Mouse (Mus musculus) B cell, adult 2 months (primary cell): ENCODE measurements at regions not wholly inside any gene's neighbourhood (a gene's known extent, or its start where the extent isn't known, plus 50 kb on each side); places are given as distances from the start of the nearest gene placed in this dataset.

ENCODE experiments used
- DNase-seq, 2 experiments: peaks; one replicate each; pipeline ENCODE4 v3.0.0; 2022

- no peak for DNase-seq
These were observed 256.4 kb downstream of the Prdm2 start for GRCm38 (mm10) chr4:142956376-142956775.

DNA sequence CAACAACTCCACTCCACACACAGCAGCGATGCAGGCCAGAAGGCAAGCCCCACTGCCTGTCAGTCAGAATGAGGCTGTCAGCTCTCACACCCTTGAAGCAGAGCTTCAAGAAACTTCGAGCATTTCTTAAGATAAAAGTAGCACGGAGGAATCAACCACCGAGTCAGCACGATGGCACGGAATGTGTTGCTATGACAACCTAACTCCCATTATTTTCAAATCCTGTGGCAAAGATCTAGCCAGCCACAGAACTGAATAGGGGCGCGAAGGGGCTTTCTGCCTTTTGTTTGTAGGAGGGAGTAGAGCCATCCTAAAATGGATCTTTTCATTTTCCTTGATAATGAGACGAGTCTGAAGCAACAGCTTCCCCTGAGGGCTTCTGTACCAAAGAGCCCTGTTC, 259.1 kb downstream of the Prdm2 start:
- no peak for DNase-seq

DNA sequence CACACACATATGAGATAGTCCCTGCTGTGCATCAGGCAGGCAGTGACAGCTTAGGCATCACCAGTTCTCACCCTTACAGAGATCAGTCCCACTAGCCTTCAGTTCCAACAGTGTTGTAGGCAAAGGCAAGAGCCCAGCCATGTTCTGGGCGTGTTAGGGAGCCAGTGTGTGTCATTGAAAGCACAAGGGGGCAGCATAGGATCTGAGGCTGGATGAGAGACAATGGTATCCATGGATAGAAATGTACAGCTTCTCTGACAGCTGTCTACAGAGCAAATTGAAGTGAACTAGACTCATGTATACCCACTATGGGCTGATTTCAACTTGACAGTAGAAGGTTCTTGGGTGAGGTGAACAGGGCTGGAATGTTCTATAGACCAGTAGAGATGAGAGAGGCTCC, 259.9 kb downstream of the Prdm2 start:
- no peak for DNase-seq

GRCm38 (mm10) chr4:142947673-142948072, 265.1 kb downstream of the Prdm2 start:
- DNase-seq, result no peak

DNA sequence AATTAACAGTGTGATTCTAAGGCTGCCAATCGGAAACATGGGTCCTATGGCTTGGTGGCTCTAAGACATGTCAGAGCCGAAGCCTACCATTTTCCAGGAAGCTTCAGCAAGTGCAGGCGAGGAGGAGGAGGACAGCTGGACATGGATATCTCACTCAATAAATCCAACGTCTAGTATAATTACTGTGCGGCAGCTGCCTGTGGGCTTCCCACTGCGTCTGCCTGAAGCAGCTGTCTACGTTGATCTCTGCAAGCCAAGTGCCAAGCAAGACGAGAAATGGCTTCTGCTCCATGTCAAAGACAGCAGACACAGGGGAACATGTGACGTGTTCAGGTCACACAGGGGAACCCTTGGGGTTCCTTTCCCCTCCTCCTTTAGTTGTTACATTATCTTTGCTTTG, 279.2 kb downstream of the Prdm2 start:
- DNase-seq, result no peak

GRCm38 (mm10) chr4:142929245-142929644, 283.6 kb downstream of the Prdm2 start:
- DNase-seq, result no peak

DNA sequence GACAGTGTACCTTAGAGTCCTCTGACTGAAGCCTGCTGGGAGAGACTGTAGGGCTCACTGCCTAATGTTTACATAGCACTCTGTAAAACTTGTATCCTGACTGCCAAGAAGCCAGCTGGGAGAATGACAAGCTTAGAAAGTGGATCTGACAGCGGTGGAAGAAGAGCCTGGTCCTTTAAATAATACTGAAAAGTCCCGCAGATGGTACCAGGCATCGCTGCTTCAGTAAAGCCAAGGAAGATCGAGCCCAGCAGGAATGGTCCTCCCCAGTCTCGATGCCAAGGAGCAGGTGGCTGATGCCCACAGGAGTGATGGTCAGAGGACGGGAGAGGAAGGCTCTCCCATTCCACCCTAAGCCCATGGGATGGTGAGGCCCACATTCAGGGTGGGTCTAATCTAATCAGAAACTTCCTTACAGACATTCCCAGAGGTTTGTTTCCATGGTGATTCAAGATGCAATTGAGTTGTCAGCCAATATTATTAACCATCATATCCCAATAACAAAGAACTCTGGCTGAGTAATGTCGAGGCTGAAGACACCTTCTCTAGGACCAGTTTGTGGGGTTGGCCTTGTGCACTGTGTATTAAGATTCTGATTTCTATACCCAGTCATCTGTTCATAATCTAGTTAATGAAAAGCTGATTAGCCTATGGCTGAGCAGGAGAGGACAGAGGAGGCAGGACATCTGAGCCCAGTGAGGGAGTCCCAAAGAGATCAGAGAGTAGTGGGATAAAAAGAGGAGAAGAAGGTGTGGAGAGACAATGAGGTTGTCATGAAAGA, 285.3 kb downstream of the Prdm2 start:
- DNase-seq, result no peak

DNA sequence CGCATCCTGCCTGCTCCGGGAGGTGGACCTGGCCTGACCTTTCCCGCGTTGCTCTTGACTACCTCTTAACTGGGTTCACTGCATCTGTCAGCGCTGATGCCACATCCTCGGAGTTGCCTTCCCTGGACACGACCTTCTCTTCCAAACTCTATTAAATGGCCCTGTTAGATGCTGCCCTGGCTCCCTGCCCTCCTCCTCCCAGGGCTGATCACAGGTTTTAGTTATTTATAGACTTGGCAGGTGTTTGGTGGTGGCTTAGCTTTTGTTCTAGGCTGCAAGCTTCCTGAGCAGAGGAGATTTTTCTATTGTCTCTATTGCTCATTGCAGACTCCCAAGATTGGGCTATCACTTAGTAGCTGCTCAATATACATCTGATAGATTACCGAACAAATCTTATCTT, 287.7 kb downstream of the Prdm2 start:
- no peak for DNase-seq

GRCm38 (mm10) chr4:142909355-142909947, 303.3 kb downstream of the Prdm2 start:
- no peak for DNase-seq

GRCm38 (mm10) chr4:142908782-142909181, 304.0 kb downstream of the Prdm2 start:
- DNase-seq, result no peak

- DNase-seq, result no peak
These were observed 309.3 kb downstream of the Prdm2 start for GRCm38 (mm10) chr4:142903356-142904032.

DNA sequence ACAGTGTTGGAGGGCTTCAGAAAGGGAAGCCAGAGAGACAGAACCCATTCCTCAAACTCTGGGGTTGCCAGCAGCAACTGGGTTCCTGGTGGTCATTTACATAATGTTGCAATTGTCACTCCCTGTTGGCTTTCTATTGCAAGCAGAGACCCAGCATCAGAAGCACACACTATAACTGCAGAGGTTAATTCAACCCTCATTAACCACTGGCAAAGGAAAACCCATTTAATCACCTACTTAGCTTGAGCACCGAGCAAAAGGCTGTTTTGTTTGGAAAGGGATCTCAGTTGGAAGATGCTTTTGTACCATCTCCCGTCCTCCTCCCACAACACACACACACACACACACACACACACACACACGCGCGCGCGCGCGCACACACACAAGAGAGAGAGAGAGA, 312.0 kb downstream of the Prdm2 start:
- DNase-seq, result no peak

- DNase-seq, result no peak
These were observed 313.8 kb downstream of the Prdm2 start for GRCm38 (mm10) chr4:142898994-142899393.

DNA sequence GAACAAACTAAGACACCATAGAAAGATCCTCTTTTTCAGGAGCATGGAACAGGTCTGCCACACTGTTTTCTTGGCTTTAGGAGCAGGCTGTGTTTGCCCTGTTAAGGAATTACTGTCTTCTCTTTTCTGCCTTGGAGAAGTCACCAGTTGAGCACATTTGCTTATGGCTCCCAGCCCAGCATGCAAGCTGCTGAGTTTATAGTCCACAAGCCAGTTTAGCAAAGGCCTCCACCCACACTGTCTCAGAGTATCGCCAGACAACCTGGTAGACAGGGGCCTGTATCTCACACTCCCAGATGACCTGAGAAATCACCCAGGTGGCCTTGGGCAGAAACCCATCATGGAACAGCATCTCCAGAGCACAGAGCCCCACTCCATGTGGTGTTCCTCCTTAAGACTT, 322.1 kb downstream of the Prdm2 start:
- no peak for DNase-seq

DNA sequence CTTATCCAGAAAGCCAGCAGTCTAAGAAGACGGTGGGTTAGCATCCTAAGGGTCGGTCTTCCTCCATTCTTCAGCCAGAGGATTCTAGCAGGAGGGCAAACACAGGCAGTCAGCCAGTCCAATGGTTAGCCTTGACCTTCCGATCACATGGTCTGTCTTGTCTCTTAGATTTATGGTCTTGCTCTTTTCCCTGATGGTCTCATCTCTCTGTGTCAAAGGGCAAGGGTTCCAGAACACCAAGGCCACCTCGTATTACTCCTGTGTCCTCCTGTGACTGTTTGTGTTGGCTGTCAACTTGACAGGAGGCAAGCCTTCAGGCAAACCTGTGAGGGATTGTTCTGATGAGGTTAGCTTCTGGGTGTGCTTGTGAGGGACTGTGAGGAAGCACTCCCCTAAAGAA, 323.9 kb downstream of the Prdm2 start:
- no peak for DNase-seq

DNA sequence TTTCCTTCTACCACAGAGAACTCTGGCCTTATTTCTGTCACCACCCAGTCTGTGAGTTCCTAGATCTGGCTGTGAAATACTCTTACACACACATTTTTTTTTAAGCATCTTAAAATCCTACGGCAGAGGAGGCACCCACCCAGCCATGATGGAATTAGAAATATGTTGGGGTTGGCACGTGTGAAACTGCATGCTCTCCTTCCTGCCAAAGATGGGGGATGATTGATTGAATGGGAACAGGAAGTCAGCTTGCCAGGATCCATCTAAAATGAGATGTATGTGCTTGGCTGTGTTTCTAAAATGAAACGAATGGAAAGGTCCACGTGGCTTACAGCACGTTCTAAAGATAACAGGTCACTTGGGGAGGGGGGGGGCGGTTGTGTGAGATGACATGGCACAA, 324.9 kb downstream of the Prdm2 start:
- no peak for DNase-seq

GRCm38 (mm10) chr4:142880323-142880759, 332.5 kb downstream of the Prdm2 start:
- DNase-seq, result peak; percentile 2 to 7

- DNase-seq, result no peak
These were observed 336.6 kb downstream of the Prdm2 start for GRCm38 (mm10) chr4:142876151-142876550.

DNA sequence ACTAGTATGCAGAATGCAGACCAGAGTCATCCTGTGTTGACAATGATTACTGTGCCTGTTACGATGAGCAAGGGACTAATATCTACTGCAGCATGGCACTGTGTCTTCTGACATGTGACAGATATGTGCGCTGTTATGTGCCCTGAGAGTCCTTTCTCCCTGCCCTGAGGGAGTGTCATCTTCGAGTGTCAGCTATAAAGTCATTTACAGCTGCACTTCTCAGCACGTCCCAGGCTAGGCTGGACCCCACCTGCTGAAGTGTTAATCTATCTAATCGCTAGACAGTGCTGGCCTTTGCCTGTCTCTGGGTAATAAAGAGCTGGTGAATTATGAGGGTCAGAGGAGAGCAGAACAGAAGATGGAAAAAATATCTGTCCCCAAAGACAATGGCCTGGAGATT, 337.7 kb downstream of the Prdm2 start:
- DNase-seq, result no peak

DNA sequence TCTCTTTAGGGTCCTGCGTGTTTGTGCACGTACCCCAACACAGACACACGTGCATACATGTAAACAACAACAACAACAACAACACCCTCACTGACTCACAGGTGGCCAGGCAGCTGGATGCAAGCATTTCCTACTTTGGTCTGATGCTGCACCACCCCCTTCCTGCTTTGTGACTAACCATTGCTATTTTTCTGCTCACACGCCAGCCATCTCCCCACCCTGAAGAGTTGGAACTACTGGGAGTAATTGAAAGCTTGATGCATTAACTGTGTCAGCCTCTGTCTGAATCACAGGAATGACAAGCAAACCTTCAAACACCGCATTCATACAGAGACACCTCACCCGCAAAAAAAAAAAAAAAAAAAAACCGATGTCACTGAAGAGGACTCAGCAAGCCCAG, 346.5 kb downstream of the Prdm2 start:
- no peak for DNase-seq

GRCm38 (mm10) chr4:142865593-142865992, 347.2 kb downstream of the Prdm2 start:
- no peak for DNase-seq

- DNase-seq, result no peak
These were observed 348.9 kb downstream of the Prdm2 start for GRCm38 (mm10) chr4:142863939-142864338.

DNA sequence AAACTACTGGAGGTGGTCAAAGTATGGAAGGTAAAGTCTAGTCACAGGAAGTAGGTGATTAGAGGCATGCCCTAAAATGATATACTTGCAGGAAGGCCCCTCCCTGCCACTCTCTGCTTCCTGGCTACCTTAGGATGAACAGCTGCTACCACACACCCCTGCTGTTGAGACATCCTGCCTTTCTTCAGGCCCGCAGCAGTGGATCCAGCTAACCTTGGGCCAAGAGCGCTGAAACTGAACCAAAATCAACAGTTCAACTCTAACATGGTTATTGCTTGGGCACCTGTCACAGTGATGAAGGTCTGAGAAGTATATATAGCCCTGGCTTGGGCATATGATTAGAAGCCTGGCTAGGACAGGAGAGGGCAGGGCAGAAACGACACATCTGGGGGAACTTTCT, 352.4 kb downstream of the Prdm2 start:
- no peak for DNase-seq

GRCm38 (mm10) chr4:142856626-142857025, 356.2 kb downstream of the Prdm2 start:
- DNase-seq, result no peak
